Mouse (Mus musculus): ENCODE measurements around the gene Ndufaf5. TPM values are rescaled to one million over a fixed set of nuclear protein-coding genes. Genes with fewer than 3 reads are reported as not detected.

The Ndufaf5 gene
- total and polyA plus RNA-seq, 3 experiments: 11.8 to 27.3 (median 16.8) TPM

GRCm38 (mm10) chr2:140243105-140243504, 72.7 kb downstream of the Ndufaf5 start:
- H3K4me3 ChIP-seq (ENCODE audit: low read depth, low read length): no peak overlapping the region
- H3K36me3 ChIP-seq (replicated peaks): no peaks in the 10 kb centered on the region
- DNase-seq (ENCODE audit: low spot score) (no peak), ATAC-seq (ENCODE audit: extremely low read depth, insufficient number of reproducible peaks, low FRiP score, poor library complexity, severe bottlenecking) (no peak)
- no peaks in the 10 kb centered on the region for H3K27me3 ChIP-seq (ENCODE audit: insufficient read depth, low read length)
- TF ChIP-seq POLR2AphosphoS5 (IDR thresholded peaks at IDR 0.05; ENCODE audit: insufficient replicate concordance, low read depth, low read length): no peak
- no peak for TF ChIP-seq CTCF (IDR thresholded peaks at IDR 0.05; ENCODE audit: low read depth, low read length)
- TF ChIP-seq GATA1 (IDR thresholded peaks at IDR 0.05; ENCODE audit: borderline replicate concordance, low read length): no peak
- no peak for TF ChIP-seq TAL1 (conservative IDR thresholded peaks at IDR 0.05; ENCODE audit: low read depth, low read length)
- no peak for TF ChIP-seq GATA2 (IDR thresholded peaks at IDR 0.05; ENCODE audit: borderline replicate concordance, low read depth, low read length)
- H3K4me1 ChIP-seq (ENCODE audit: insufficient read depth, low read depth, low read length): no peaks in the 10 kb centered on the region
- H3K9me3 ChIP-seq (replicated peaks): no peaks in the 10 kb centered on the region

Other genes with a start within 250 kb of the Ndufaf5 start
- gene Tasp1, start 103.8 kb upstream of the Ndufaf5 start, total RNA-seq (2014; fragmentation: Nextera tagmentation): 16.0 and 21.0 TPM in 2 replicates
- gene Tasp1, start 103.8 kb upstream of the Ndufaf5 start, total RNA-seq (2017): 44.4 and 50.8 TPM in 2 replicates
- gene Tasp1, start 103.8 kb upstream of the Ndufaf5 start, polyA plus RNA-seq (2012): 1.6 and 1.8 TPM in 2 replicates
- not detected in 2 replicates for gene Gm17374, start 18.6 kb upstream of the Ndufaf5 start, total RNA-seq (2014; fragmentation: Nextera tagmentation)
- not detected in 2 replicates for gene Gm17374, start 18.6 kb upstream of the Ndufaf5 start, total RNA-seq (2017)
- gene Gm17374, start 18.6 kb upstream of the Ndufaf5 start, polyA plus RNA-seq (2012): not detected in 2 replicates
- gene Esf1, start 85 bp upstream of the Ndufaf5 start, total RNA-seq (2014; fragmentation: Nextera tagmentation): 64.3 and 67.7 TPM in 2 replicates
- gene Esf1, start 85 bp upstream of the Ndufaf5 start, total RNA-seq (2017): 61.7 and 75.6 TPM in 2 replicates
- gene Esf1, start 85 bp upstream of the Ndufaf5 start, polyA plus RNA-seq (2012): 2.6 and 3.6 TPM in 2 replicates
- not detected in 2 replicates for gene Sel1l2, start 219.1 kb downstream of the Ndufaf5 start, total RNA-seq (2014; fragmentation: Nextera tagmentation)
- 0.29 TPM in 1 of 2 replicates, not detected in the other for gene Sel1l2, start 219.1 kb downstream of the Ndufaf5 start, total RNA-seq (2017)
- not detected in 2 replicates for gene Sel1l2, start 219.1 kb downstream of the Ndufaf5 start, polyA plus RNA-seq (2012)
- not detected in 2 replicates for gene Macrod2, start 224.7 kb downstream of the Ndufaf5 start, total RNA-seq (2014; fragmentation: Nextera tagmentation)
- 0.06 and 0.38 TPM in 2 replicates for gene Macrod2, start 224.7 kb downstream of the Ndufaf5 start, total RNA-seq (2017)
- not detected in 2 replicates for gene Macrod2, start 224.7 kb downstream of the Ndufaf5 start, polyA plus RNA-seq (2012)

Measured in G1E (cell line).